Mouse (Mus musculus) liver, embryonic 14.5 days (tissue): ENCODE measurements around the gene Kcnq1. TPM values are rescaled to one million over a fixed set of nuclear protein-coding genes. Genes with fewer than 3 reads are reported as not detected.

ENCODE experiments used
- ATAC-seq: fragments of 200-750 bp; cut with Nextera tagmentation; 2 replicates; pipeline ENCODE4 v1.8.0; 2017; ENCODE audit warnings: moderate number of reproducible peaks, mild to moderate bottlenecking, moderate library complexity; ENCODE audit not compliant: insufficient read depth
- DNase-seq, 3 experiments: peaks; one replicate each; pipeline ENCODE4 v3.0.0-alpha.2; 2012 to 2013; ENCODE audit warnings: low read depth in 3 of 3, low spot score in 3 of 3
- H3K27ac ChIP-seq: fragments of 300-500 bp; sonication (generic); 2 replicates; pipeline ENCODE4 v1.5.1; 2014; ENCODE audit warnings: moderate library complexity, mild to moderate bottlenecking, control low read depth, inconsistent platforms
- H3K27me3 ChIP-seq: fragments of 300-500 bp; sonication (generic); 2 replicates; pipeline ENCODE4 v1.6.1; 2014; ENCODE audit warnings: mild to moderate bottlenecking, low read length, moderate library complexity; ENCODE audit not compliant: control insufficient read depth, insufficient read depth
- H3K36me3 ChIP-seq: fragments of 300-500 bp; sonication (generic); replicated peaks from 2 replicates; pipeline ENCODE4 v1.6.1; 2014; ENCODE audit warnings: low read depth; ENCODE audit not compliant: control insufficient read depth, insufficient read depth
- H3K4me1 ChIP-seq, 2 experiments: fragments of 200-500 bp in 1 of 2; fragments of 300-500 bp in 1 of 2; sonication (generic) in 1 of 2; replicated peaks; 2 replicates each; pipeline ENCODE4 v1.6.1; 2012 to 2014; ENCODE audit warnings: antibody characterized with exemption in 1 of 2, inconsistent platforms in 1 of 2, low read length in 1 of 2; ENCODE audit not compliant: control insufficient read depth in 2 of 2, insufficient read depth in 2 of 2
- H3K4me2 ChIP-seq: fragments of 300-500 bp; sonication (generic); 2 replicates; pipeline ENCODE4 v1.6.1; 2014; ENCODE audit warnings: low read depth, mild to moderate bottlenecking, control low read depth, moderate library complexity
- H3K4me3 ChIP-seq, 2 experiments: fragments of 200-500 bp in 1 of 2; fragments of 300-500 bp in 1 of 2; sonication (generic) in 1 of 2; 2 replicates each; pipeline ENCODE4 v1.5.1; 2012 to 2014; ENCODE audit warnings: low read depth in 2 of 2, low read length in 2 of 2, mild to moderate bottlenecking in 2 of 2, control low read depth in 1 of 2, inconsistent platforms in 1 of 2, moderate library complexity in 1 of 2; ENCODE audit not compliant: insufficient read depth in 1 of 2
- H3K9ac ChIP-seq: fragments of 300-500 bp; sonication (generic); replicated peaks from 2 replicates; pipeline ENCODE4 v1.6.1; 2014; ENCODE audit warnings: mild to moderate bottlenecking, control low read depth, moderate library complexity
- H3K9me3 ChIP-seq: fragments of 300-500 bp; sonication (generic); 2 replicates; pipeline ENCODE4 v1.6.1; 2016; ENCODE audit warnings: low read length, mixed read lengths; ENCODE audit not compliant: control insufficient read depth
- CTCF ChIP-seq: IDR thresholded peaks from 2 replicates; pipeline ENCODE4 v1.5.1; 2016; ENCODE audit warnings: antibody characterized with exemption, low read depth, control low read depth
- EP300 ChIP-seq: IDR thresholded peaks from 2 replicates; pipeline ENCODE4 v1.6.1; 2016; ENCODE audit warnings: antibody characterized with exemption, low read depth
- WGBS: fragments of 180-500 bp; shearing (Covaris S2); extraction: QIAGEN DNeasy Blood & Tissue Kit; methylation state at CpG from one replicate; pipeline ENCODE4 v1.1.7; 2014; ENCODE audit not compliant: insufficient replicate concordance; 5-methylcytosine and 5-hydroxymethylcytosine counted together
- polyA plus RNA-seq, 2 experiments: library from polyadenylated mRNA; depleted of rRNA in 1 of 2; stranded (reverse) in 1 of 2; unstranded in 1 of 2; fragments of >200 nt; fragmentation: Nextera tagmentation in 1 of 2; extraction: Ambion mirVana in 1 of 2; gene quantifications; 2 replicates each; pipeline versions ENCODE4 v1.2.1 to v1.2.3; 2012 to 2014

The Kcnq1 gene
- polyA plus RNA-seq, 2 experiments = 0.12 to 0.41 TPM

DNA sequence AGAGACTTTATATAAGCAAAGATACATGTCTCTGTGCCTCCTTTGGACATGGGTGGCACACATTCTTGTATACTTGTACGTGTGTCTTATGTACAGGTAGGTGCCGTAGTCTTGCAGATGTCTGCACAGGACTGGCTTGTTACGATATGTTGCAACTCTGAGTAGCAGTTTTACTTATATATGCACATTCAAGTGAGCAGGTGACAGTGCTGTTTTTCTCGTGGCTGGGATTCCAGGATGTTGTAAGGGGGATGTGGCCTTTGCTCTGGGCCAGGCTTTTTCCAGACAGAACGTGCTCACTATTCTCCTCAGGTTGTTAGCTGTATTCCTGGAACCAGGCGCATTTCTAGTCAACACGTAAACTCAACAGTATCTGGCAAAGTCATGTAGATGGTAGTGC lies 168.9 kb downstream of the Kcnq1 start:
- DNase-seq = no peak
- Histone ChIP-seq H3K27ac (no peak overlapping the region), H3K27me3 (no peaks in the 10 kb centered on the region), H3K4me1 (no peaks in the 10 kb centered on the region), H3K9ac (no peak overlapping the region), H3K9me3 (no peaks in the 10 kb centered on the region), H3K36me3 (no peaks in the 10 kb centered on the region), H3K4me2 (no peak overlapping the region), H3K4me3 (no peak overlapping the region)
- TF ChIP-seq CTCF = no peak
- no peak for TF ChIP-seq EP300
- no peak for ATAC-seq
- 69% methylated on average over 7 of the region's 7 CpGs for WGBS

DNA sequence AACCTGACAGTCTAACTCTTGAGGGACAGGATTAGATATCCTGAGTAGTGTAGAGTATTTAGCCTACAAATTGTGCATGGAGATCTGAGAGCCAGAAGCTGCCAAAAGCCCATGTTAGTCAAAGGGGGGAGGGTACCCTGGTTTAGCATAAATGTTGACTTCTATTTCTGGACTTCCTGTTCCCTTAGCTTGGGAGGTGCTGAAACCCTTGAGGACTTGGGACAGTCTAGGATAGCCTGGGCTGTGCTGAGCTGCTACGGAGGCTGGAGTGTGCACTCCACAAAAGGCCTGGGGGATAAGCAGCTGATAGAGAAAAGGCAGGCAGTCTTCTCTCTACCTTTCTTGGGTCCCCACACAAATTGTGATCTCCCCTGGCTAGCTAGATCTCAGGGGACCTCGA lies 177.5 kb downstream of the Kcnq1 start:
- no peak overlapping the region for H3K27ac ChIP-seq
- ATAC-seq (no peak), DNase-seq (no peak)
- H3K4me1 ChIP-seq = peaks cover 0 to 58% of the 10 kb centered on the region in 2 experiments; a peak in 3 of 4 replicates
- TF ChIP-seq EP300 (no peak), CTCF (no peak)
- 23% methylated on average over 2 of the region's 2 CpGs for WGBS
- H3K9ac ChIP-seq = no peak overlapping the region
- H3K27me3 ChIP-seq = no peaks in the 10 kb centered on the region
- no peak overlapping the region for H3K4me3 ChIP-seq
- no peaks in the 10 kb centered on the region for H3K36me3 ChIP-seq
- H3K4me2 ChIP-seq = no peak overlapping the region
- H3K9me3 ChIP-seq = no peaks in the 10 kb centered on the region

DNA sequence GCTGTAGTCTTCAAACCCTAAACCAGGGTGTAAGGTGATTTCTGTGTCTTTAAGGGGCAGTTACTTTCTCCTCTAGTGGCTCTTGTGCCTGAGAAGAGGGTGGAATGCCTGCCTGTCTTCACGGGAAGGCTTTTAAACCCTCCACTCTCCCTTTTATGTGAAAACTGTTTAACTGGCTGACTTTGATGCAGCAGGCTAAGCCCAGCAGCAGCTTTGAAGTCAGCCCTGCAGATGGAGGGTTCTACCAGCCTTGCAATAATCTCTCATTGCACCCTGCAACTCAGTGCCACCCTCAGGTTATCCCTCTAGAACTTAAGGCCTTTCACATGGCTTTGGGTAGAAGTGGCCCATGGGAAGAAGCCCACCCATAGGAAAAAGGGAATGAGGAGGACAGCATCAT lies 178.7 kb downstream of the Kcnq1 start:
- Histone ChIP-seq H3K27ac (no peak overlapping the region), H3K4me1 (peaks cover 4 to 69% of the 10 kb centered on the region in 2 experiments), H3K9me3 (no peaks in the 10 kb centered on the region), H3K27me3 (no peaks in the 10 kb centered on the region), H3K9ac (no peak overlapping the region), H3K4me3 (no peak overlapping the region), H3K36me3 (no peaks in the 10 kb centered on the region), H3K4me2 (no peak overlapping the region)
- no peak for TF ChIP-seq EP300
- TF ChIP-seq CTCF = no peak
- WGBS = 48% methylated on average over 1 of the region's 1 CpGs
- no peak for ATAC-seq
- no peak for DNase-seq

GRCm38 (mm10) chr7:143285440-143285839 lies 179.3 kb downstream of the Kcnq1 start:
- Histone ChIP-seq H3K4me1 (peaks cover 4 to 69% of the 10 kb centered on the region in 2 experiments), H3K9me3 (no peaks in the 10 kb centered on the region), H3K9ac (no peak overlapping the region), H3K36me3 (no peaks in the 10 kb centered on the region), H3K27ac (no peak overlapping the region), H3K4me2 (no peak overlapping the region), H3K27me3 (no peaks in the 10 kb centered on the region), H3K4me3 (no peak overlapping the region)
- DNase-seq (no peak), ATAC-seq (no peak)
- TF ChIP-seq EP300 (no peak), CTCF (no peak)
- WGBS = 29% methylated on average over 3 of the region's 3 CpGs

DNA sequence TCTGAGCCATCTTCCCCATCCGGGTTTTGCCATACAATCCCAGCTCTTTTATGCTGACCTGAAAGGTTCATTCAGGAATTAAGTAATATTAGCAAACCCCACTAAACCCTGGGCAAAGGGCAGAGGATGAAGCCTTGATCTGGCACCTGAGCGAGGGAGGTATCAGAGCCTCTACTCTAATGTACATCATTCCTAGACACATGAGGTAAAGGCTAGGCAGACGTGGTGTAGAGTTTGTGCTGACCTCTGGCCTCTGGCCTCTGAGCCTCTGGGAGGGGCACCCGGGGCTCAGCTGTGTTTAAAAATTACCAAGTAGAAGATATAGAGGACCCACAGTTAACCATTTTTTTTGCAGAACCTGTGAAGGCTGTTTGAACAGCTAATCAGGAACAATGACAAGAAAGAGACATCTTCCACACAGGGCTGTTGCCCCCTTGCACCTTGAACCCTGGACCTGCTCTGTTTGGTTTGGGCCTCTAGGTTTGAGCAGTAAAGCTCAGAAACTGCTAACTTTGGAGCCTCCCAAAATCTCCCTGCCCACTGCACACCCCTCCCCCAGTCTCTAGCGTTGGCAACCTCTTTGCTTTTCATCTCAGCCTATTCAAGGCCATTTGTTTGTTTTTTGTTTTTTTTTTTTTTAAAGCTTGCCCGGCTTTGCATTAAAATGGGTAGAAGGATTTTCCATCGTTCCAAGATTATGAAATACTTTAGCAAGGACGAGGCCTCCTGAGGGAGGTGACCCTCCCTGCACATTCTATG lies 180.5 kb downstream of the Kcnq1 start:
- H3K27ac ChIP-seq = no peak overlapping the region
- DNase-seq = peak in 2 of 3 experiments; percentile 9 to 11
- TF ChIP-seq EP300 (no peak), CTCF (no peak)

More for the DNA sequence above, 180.5 kb downstream of the Kcnq1 start:
- no peak overlapping the region for H3K4me2 ChIP-seq
- no peak overlapping the region for H3K4me3 ChIP-seq
- no peaks in the 10 kb centered on the region for H3K9me3 ChIP-seq
- H3K27me3 ChIP-seq = no peaks in the 10 kb centered on the region
- ATAC-seq = peak; percentile 67
- peaks cover 9 to 71% of the 10 kb centered on the region in 2 experiments for H3K4me1 ChIP-seq
- WGBS = 54% methylated on average over 8 of the region's 8 CpGs
- no peak overlapping the region for H3K9ac ChIP-seq
- no peaks in the 10 kb centered on the region for H3K36me3 ChIP-seq
